Comparison of ENCODE assay signal across 7 mouse cellular contexts in the genomic region with DNA sequence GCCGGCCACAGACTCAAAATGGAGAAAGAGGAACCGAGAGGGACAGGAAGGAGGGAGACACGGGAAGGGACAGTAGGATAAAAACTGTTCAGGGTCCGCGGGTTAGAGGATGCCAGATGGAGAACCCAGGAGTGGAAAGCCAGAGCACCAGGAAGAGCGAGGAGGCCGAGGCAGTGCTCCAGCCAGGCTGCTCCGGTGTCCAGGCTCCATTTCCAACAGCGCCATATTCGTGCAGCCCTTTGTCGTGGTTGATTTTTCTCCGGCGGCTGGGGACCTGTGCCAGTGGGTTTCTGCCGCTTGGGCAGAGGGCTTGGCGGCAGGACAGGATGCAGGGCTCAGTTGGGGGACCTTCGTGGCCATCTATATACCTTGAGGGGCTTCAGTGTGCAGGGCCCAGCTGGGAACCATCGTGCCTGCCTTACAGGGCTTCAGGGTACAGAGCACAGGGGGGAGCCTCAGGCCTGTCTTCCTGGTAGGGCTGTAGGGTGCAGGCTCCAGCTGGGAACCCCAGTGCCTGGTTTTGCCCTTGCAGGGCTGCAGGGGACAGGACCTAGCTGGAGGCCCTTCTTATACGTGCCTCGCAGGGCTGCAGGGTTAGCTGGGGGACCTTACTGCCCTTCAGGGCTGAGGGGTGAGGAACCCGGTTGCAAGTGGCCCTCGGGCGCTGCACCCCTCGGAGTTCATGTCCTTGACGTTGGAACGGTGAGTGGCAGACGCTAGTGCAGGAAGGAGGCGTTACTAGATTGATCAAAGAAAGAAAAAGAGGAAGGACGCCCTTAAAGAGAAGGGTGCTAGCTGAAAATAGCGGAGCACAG.
DNase-seq lines count a peak whose midpoint lies in the region; ATAC-seq and TF ChIP-seq lines count a peak whose summit lies in the region.

No protein-coding gene starts in this region.

- peak overlapping the region; percentile 13; the same call in 1 of the 2 replicates for H3K9ac ChIP-seq in intestine, postnatal 0 days (ENCODE audit: low read depth, low read length)
- H3K9ac ChIP-seq in limb, embryonic 11.5 days (ENCODE audit: low read length): peak overlapping the region; percentile 34; the same call in 1 of the 2 replicates
- peak overlapping the region; percentile 55 for H3K9ac ChIP-seq in midbrain, embryonic 11.5 days (ENCODE audit: low read length)

- no peaks in the 10 kb centered on the region for H3K36me3 ChIP-seq in intestine, postnatal 0 days (ENCODE audit: control insufficient read depth, insufficient read depth)
- H3K36me3 ChIP-seq in limb, embryonic 11.5 days (ENCODE audit: control insufficient read depth, insufficient read depth, low read length): no peaks in the 10 kb centered on the region
- H3K36me3 ChIP-seq in midbrain, embryonic 11.5 days (ENCODE audit: control insufficient read depth, insufficient read depth, low read length): no peaks in the 10 kb centered on the region

- DNase-seq in adrenal gland, postnatal 14 days: peak; percentile 33
- peak; percentile 65 for DNase-seq in embryo, embryonic 9.5 days (ENCODE audit: extremely low spot score)
- DNase-seq in heart, adult 18-20 months: peak; percentile 41 to 67
- DNase-seq in limb, embryonic 11.5 days (ENCODE audit: low spot score): peak; percentile 71
- DNase-seq in midbrain, embryonic 11.5 days (ENCODE audit: low spot score, missing footprints): peak; percentile 97
- peak; percentile 59 to 68 for DNase-seq in spleen, postnatal 10 days (ENCODE audit: low spot score in 2 of 2)

- H3K9me3 ChIP-seq in intestine, postnatal 0 days (ENCODE audit: control insufficient read depth): no peaks in the 10 kb centered on the region
- no peaks in the 10 kb centered on the region for H3K9me3 ChIP-seq in limb, embryonic 11.5 days (ENCODE audit: control insufficient read depth, low read length)
- no peaks in the 10 kb centered on the region for H3K9me3 ChIP-seq in midbrain, embryonic 11.5 days (ENCODE audit: control insufficient read depth, low read length)

- no peak for TF ChIP-seq CTCF in intestine, postnatal 0 days (IDR thresholded peaks at IDR 0.05; ENCODE audit: low read depth)

- H3K4me3 ChIP-seq in intestine, postnatal 0 days (ENCODE audit: low read depth, low read length): peak overlapping the region; percentile 45
- peak overlapping the region; percentile 29 for H3K4me3 ChIP-seq in limb, embryonic 11.5 days (ENCODE audit: low read depth, low read length)
- peak overlapping the region; percentile 37 for H3K4me3 ChIP-seq in midbrain, embryonic 11.5 days (ENCODE audit: low read depth, low read length)

- peak; percentile 45; the same call in 1 of the 2 replicates for ATAC-seq in intestine, postnatal 0 days
- ATAC-seq in limb, embryonic 11.5 days (ENCODE audit: insufficient number of reproducible peaks, low FRiP score, low TSS enrichment, low read depth): peak; percentile 35; the same call in 1 of the 2 replicates
- peak; percentile 80 for ATAC-seq in midbrain, embryonic 11.5 days (ENCODE audit: low FRiP score)

- H3K4me1 ChIP-seq in intestine, postnatal 0 days (replicated peaks; ENCODE audit: control insufficient read depth, insufficient read depth, low read length): 0 out of 2 replicates have a peak, but pooled peaks cover 3% of the 10 kb centered on the region
- peaks cover 18% of the 10 kb centered on the region for H3K4me1 ChIP-seq in limb, embryonic 11.5 days (ENCODE audit: control insufficient read depth, insufficient read depth, low read length)
- H3K4me1 ChIP-seq in midbrain, embryonic 11.5 days (ENCODE audit: control insufficient read depth, insufficient read depth, low read length): peaks cover 14% of the 10 kb centered on the region

- no peak overlapping the region for H3K27ac ChIP-seq in intestine, postnatal 0 days (ENCODE audit: low read depth, low read length)
- H3K27ac ChIP-seq in limb, embryonic 11.5 days (replicated peaks; ENCODE audit: low read depth, low read length): no peak overlapping the region
- no peak overlapping the region for H3K27ac ChIP-seq in midbrain, embryonic 11.5 days (ENCODE audit: low read depth, low read length)

- 2% methylated on average over 29 of the region's 29 CpGs for WGBS in intestine, postnatal 0 days
- 0% methylated on average over 28 of the region's 29 CpGs for WGBS in limb, embryonic 11.5 days
- WGBS in midbrain, embryonic 11.5 days: under 1% methylated on average over 29 of the region's 29 CpGs

- peak overlapping the region; percentile 82 for H3K4me2 ChIP-seq in intestine, postnatal 0 days (replicated peaks; ENCODE audit: low read depth)
- H3K4me2 ChIP-seq in limb, embryonic 11.5 days (ENCODE audit: low read depth, severe bottlenecking): peak overlapping the region; percentile 58
- H3K4me2 ChIP-seq in midbrain, embryonic 11.5 days: peak overlapping the region; percentile 72

- peaks cover 36% of the 10 kb centered on the region; the same call in 1 of the 2 replicates for H3K27me3 ChIP-seq in intestine, postnatal 0 days (replicated peaks; ENCODE audit: control insufficient read depth, insufficient read depth, low read length)
- H3K27me3 ChIP-seq in limb, embryonic 11.5 days (ENCODE audit: control insufficient read depth, insufficient read depth, low read length): peaks cover 27% of the 10 kb centered on the region
- peaks cover 52% of the 10 kb centered on the region for H3K27me3 ChIP-seq in midbrain, embryonic 11.5 days (ENCODE audit: control insufficient read depth, insufficient read depth, low read length)

Comparison
In these comparisons a context has a peak if more than half of its experiments do, and no peak if none do; other contexts are left out.
1. DNase-seq: peak in every context shown above with its lines; median percentile 97 in midbrain, embryonic 11.5 days; 71 in limb, embryonic 11.5 days; 65 in embryo, embryonic 9.5 days; 64 in spleen, postnatal 10 days; 54 in heart, adult 18-20 months; 33 in adrenal gland, postnatal 14 days.